Mouse (Mus musculus): ENCODE data around the gene Tspoap1.
A peak's percentile ranks its signal among the peaks of the same experiment; 100 is the strongest.

Gene Tspoap1

DNA sequence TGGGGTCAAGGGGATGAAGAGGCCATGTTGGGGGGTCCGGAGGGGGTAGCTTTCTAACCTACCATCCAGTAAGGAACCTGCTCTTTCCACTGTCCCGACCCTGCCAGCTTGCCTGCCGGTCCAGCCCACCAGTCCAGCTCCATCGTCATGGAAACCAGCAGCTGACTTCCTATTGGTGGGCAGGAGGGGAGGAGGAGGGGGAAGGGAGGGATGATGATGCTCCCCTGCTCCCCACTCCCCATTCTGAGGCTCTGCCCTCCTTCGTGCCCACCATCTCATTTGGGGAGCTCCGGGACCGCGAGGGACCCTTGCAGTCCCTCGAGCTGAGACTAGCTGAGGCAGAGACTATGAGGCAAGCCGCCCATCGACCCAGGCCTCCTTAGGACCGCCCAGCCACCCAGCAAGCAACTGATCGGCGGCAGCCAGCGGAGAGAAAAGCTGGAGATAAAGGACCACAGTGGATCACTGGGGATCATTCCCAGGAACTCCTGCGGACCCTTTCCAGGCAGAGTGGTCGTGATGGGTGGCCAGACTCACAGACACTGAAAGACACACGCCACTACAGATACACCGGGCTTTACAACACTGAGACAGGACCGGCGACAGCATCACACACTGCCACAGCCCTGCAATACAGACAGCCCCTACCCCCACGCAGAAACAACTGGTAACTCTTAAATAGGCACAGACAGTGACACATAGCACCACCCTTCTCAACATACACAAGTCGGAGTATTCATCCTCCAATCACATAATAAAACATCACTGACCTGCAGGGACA lies at the start of gene Tspoap1:
TSS of gene Tspoap1 (plus strand) at position 241 of the 781 bp plus-strand sequence.
- DNase-seq (ENCODE audit: low read depth): peak; percentile 84

DNA sequence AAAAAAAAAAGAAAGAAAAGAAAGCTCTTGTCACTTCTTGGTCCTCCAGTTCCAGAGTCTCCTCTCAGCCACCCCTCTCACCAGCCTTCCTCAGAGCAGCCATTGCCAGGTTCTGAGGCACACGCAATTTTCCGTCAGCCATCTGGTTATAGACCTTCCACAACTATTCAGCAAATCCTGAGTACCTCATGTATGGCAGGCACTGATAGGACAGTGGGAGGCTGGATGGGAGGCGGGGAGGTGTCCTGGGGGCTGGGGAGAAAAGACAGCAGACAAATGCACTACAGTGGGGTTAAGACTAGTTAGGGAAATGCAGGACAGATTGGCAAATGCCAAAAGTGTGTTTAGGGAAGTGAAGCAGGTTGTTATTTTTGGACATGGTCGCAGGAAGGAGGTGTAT lies 48.2 kb upstream of the Tspoap1 start:
- no peak for DNase-seq (ENCODE audit: low read depth)

- peak; percentile 48 for DNase-seq (ENCODE audit: low read depth)
These were observed 44.3 kb upstream of the Tspoap1 start for GRCm38 (mm10) chr11:87715999-87716398.

- peak; percentile 49 for DNase-seq (ENCODE audit: low read depth)
These were observed 40.8 kb upstream of the Tspoap1 start for GRCm38 (mm10) chr11:87719526-87719925.

DNA sequence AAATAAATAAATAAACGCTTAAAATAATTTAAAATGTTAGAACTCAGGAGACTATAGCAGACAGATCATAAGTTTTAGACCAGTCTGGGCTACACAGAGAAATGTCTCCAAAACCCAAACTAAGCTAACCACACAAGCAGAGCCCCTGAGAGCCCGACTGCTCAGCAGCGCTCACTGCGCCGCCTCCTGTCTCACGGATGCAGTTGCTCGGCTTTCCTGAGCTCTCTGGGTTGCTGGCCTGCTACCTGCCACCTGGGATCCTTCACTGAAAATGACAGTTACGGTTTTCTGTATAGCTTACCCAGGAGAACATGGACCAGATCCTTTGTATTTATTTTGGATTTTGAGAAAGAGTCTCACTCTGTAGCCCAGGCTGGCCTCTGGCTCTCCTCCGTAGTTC lies 40.0 kb upstream of the Tspoap1 start:
- no peak for DNase-seq (ENCODE audit: low read depth)

GRCm38 (mm10) chr11:87720839-87721238 lies 39.5 kb upstream of the Tspoap1 start:
- DNase-seq (ENCODE audit: low read depth): no peak

DNA sequence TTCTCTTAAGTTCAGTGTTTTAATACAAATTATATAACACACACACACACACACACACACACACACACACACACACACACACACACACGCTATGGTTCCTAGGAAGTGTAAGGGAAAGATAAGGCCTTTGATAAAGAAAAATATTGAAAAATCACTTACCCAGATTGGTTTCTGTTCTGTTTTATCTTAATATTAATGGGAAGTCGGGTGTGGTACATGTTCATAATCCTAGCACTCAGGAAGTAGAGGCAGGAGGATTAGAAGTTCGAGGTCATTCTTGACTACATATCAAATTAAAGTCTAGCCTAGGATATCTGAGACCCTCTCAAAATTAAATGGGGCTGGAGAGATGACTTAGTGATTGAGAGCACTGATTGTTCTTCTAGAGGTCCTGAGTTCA lies 38.2 kb upstream of the Tspoap1 start:
- DNase-seq (ENCODE audit: low read depth): no peak

DNA sequence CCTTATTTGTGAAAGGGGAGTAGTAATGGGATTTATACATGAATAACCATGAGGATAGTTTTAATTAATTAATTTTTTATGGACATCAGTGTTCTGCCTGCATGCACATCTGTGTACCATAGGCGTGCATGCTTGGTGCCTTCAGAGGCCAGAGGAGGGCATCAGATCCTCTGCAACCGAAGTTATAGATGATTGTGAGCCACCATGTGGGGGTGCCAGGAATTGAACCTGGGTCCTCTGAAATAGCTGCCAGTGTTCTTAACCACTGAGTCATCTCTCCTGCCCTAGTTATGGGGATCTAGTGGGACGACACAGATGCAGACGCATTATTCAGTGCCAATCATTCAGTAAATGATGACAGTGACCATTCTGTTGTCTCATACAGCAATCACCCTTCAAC lies 37.5 kb upstream of the Tspoap1 start:
- peak; percentile 35 for DNase-seq (ENCODE audit: low read depth)

- peak; percentile 36 for DNase-seq (ENCODE audit: low read depth)
These were observed 34.8 kb upstream of the Tspoap1 start for GRCm38 (mm10) chr11:87725515-87725914.

GRCm38 (mm10) chr11:87725964-87726562 lies 34.3 kb upstream of the Tspoap1 start:
- DNase-seq (ENCODE audit: low read depth): peak; percentile 69

DNA sequence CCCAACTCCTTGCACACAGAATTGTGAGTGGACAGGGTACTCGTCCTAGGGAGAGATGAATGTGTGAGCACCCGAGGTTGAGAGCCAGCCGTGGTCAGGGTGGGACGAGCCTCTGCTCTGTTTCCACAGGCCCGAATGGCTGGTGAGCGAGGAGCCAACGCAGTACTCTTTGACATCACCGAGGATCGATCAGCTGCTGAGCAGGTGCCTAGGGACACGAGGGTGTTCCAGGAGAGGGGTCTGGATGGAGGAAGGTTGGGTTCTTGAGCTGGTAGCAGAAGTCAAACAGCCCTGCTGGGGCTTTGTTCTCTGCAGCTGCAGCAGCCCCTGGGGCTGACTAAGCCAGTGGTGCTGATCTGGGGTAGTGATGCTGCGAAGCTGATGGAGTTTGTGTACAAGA lies 33.3 kb upstream of the Tspoap1 start:
- no peak for DNase-seq (ENCODE audit: low read depth)

GRCm38 (mm10) chr11:87727471-87727870 lies 32.9 kb upstream of the Tspoap1 start:
- no peak for DNase-seq (ENCODE audit: low read depth)

- DNase-seq (ENCODE audit: low read depth): no peak
These were observed 31.3 kb upstream of the Tspoap1 start for GRCm38 (mm10) chr11:87728850-87729592.

- no peak for DNase-seq (ENCODE audit: low read depth)
These were observed 30.7 kb upstream of the Tspoap1 start for GRCm38 (mm10) chr11:87729593-87730185.

DNA sequence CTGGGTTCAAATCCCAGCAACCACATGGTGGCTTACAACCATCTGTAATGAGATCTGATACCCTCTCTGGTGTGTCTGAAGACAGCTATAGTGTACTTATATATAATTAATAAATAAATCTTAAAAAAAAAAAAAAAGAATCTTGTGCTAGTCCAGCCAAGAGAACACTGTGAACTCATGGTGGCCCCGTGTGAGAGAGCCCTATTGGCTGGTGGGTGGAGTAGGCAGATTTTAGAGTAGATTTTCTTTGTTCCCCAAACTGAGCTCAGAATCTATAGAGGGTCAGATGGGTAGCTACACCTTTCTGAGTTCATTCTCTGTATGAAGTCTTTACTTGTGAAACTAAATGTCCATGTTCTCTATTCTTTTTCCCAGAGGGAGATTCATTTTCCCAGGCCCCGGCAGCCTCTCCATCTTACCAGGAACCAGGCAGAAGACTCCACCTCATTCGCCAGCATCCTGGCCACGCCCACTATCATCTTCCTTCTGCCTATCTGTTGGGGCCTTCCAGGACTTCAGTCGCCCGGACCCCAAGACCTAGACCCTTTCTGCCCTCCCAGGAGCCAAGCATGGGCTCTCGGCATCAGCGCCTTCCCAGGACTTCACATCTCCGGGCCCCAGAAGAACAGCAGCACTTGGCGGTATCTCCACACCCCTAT lies 29.6 kb upstream of the Tspoap1 start:
- DNase-seq (ENCODE audit: low read depth): no peak

DNA sequence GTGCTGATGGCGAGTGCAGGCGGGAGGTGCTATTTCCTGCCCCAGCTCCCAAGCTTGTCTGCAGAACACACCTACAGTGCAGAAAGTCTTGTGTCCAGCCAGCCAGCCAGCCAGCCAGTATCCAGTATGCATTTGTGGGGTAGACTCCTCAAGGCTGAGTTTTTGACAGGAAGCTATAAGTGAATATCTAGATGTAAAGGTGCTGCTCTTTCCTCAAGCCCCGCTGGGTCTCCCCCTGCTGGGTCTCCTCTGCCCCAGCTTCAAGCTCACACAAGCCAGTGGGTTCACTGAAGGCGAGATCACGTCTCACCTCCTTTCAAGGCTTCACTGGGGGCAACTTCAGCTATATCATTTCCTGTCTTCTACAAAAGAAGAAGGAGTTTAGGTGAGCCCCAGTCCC lies 26.0 kb upstream of the Tspoap1 start:
- DNase-seq (ENCODE audit: low read depth): no peak

- no peak for DNase-seq (ENCODE audit: low read depth)
These were observed 24.6 kb upstream of the Tspoap1 start for GRCm38 (mm10) chr11:87735691-87736090.

- DNase-seq (ENCODE audit: low read depth): peak; percentile 83
These were observed 23.6 kb upstream of the Tspoap1 start for GRCm38 (mm10) chr11:87736647-87737134.

GRCm38 (mm10) chr11:87737175-87737740 lies 23.1 kb upstream of the Tspoap1 start, which contains the start of gene Supt4a:
Gene Supt4a (plus strand): TSS chr11:87737552.
- peak; percentile 95 for DNase-seq (ENCODE audit: low read depth)

DNA sequence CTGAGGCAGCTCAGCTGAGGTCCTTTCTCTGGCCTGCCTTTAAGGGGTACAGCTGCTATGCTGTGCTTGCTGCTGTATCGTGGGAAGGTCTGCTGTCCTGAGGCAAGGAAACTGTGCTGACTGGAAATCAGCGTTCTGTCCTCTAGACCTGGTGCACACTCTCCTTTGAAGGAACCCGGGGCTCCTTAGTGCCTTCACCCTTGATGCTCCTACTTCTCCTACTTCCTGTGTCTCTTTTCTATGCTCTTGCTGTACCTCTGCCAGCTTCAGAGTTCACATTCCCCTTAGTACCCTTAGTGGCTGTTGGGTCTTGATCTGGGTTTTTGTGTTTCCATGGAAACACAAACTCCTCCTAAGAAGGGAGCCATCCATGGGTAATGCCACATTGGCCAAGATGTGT lies 16.6 kb upstream of the Tspoap1 start:
- no peak for DNase-seq (ENCODE audit: low read depth)

DNA sequence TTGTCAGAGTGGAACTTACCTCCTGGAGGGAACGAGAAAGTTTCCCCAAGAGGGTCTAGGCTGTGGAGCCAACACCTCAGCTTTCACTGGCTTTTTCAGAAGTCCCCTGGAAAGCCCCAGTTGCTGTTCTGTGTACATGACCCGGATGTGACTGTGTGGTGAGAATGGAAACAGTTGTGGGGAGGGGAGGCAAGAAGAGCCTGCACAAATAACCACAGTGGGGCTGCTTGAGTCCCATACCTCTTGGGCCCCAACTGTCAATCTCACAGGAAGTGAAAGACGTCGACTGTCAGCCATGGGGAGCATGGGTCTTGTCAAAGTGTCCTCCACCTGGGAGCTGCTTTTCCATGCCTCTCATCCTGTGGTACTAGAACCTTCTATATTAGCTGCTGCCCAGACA lies 15.4 kb upstream of the Tspoap1 start:
- no peak for DNase-seq (ENCODE audit: low read depth)
